Mouse (Mus musculus): Measurements from ENCODE around the gene Sel1l3. TPM values are rescaled to one million over a fixed set of nuclear protein-coding genes. Genes with fewer than 3 reads are reported as not detected.

Sel1l3 gene
- polyA plus RNA-seq, 1 experiment from 2014 or later = 3.3 TPM

GRCm38 (mm10) chr5:53146049-53146683, 67.6 kb downstream of the Sel1l3 start:
- H3K9me3 ChIP-seq = peaks cover 5% of the 10 kb centered on the region; the same call in 1 of the 2 replicates
- peaks cover 18% of the 10 kb centered on the region; the same call in 1 of the 2 replicates for H3K27me3 ChIP-seq (ENCODE audit: poor library complexity, severe bottlenecking)
- H3K27ac ChIP-seq = peak overlapping the region; percentile 44
- 51% methylated on average over 10 of the region's 10 CpGs for WGBS
- no peak overlapping the region for H3K4me3 ChIP-seq
- DNase-seq (ENCODE audit: extremely low spot score, low spot score) = no peak
- H3K4me1 ChIP-seq = peaks cover 38% of the 10 kb centered on the region
- H3K36me3 ChIP-seq (replicated peaks) = peaks cover 4% of the 10 kb centered on the region

- 89% methylated on average over 5 of the region's 5 CpGs for WGBS
- peaks cover 4% of the 10 kb centered on the region for H3K36me3 ChIP-seq (replicated peaks)
- peaks cover 5% of the 10 kb centered on the region; the same call in 1 of the 2 replicates for H3K9me3 ChIP-seq
- no peak overlapping the region for H3K4me3 ChIP-seq
- no peak overlapping the region for H3K27ac ChIP-seq
- peaks cover 43% of the 10 kb centered on the region for H3K4me1 ChIP-seq
- no peak for DNase-seq (ENCODE audit: extremely low spot score, low spot score)
- peaks cover 9% of the 10 kb centered on the region for H3K27me3 ChIP-seq (ENCODE audit: poor library complexity, severe bottlenecking)
These were observed 71.1 kb downstream of the Sel1l3 start for GRCm38 (mm10) chr5:53142587-53142986.

- H3K4me3 ChIP-seq = no peak overlapping the region
- DNase-seq (ENCODE audit: extremely low spot score, low spot score) = no peak
- H3K9me3 ChIP-seq = peaks cover 5% of the 10 kb centered on the region; the same call in 1 of the 2 replicates
- 91% methylated on average over 8 of the region's 8 CpGs for WGBS
- peaks cover 5% of the 10 kb centered on the region; the same call in 1 of the 2 replicates for H3K27me3 ChIP-seq (ENCODE audit: poor library complexity, severe bottlenecking)
- peak overlapping the region; percentile 74; the same call in 1 of the 2 replicates for H3K27ac ChIP-seq
- H3K4me1 ChIP-seq = peaks cover 29% of the 10 kb centered on the region
- peaks cover 4% of the 10 kb centered on the region for H3K36me3 ChIP-seq (replicated peaks)
These were observed 73.4 kb downstream of the Sel1l3 start for GRCm38 (mm10) chr5:53140158-53140927.

GRCm38 (mm10) chr5:53139566-53139965, 74.2 kb downstream of the Sel1l3 start:
- peak overlapping the region; percentile 74 for H3K27ac ChIP-seq
- 28% methylated on average over 11 of the region's 11 CpGs for WGBS

GRCm38 (mm10) chr5:53139140-53139539, 74.6 kb downstream of the Sel1l3 start:
- no peak for DNase-seq (ENCODE audit: extremely low spot score, low spot score)
- WGBS = 28% methylated on average over 4 of the region's 4 CpGs
- peaks cover 29% of the 10 kb centered on the region for H3K4me1 ChIP-seq
- peak overlapping the region; percentile 74 for H3K27ac ChIP-seq
- peak overlapping the region; percentile 25; the same call in 1 of the 2 replicates for H3K4me3 ChIP-seq
- H3K27me3 ChIP-seq (ENCODE audit: poor library complexity, severe bottlenecking) = peaks cover 5% of the 10 kb centered on the region; the same call in 1 of the 2 replicates
- no peaks in the 10 kb centered on the region; the same call in 1 of the 2 replicates for H3K36me3 ChIP-seq (replicated peaks)
- no peaks in the 10 kb centered on the region; the same call in 1 of the 2 replicates for H3K9me3 ChIP-seq

More at GRCm38 (mm10) chr5:53139566-53139965, 74.2 kb downstream of the Sel1l3 start:
- Histone ChIP-seq H3K27me3 (ENCODE audit: poor library complexity, severe bottlenecking) (peaks cover 5% of the 10 kb centered on the region; the same call in 1 of the 2 replicates), H3K36me3 (replicated peaks) (peaks cover under 1% of the 10 kb centered on the region; the same call in 1 of the 2 replicates), H3K4me1 (peaks cover 29% of the 10 kb centered on the region), H3K4me3 (peak overlapping the region; percentile 25; the same call in 1 of the 2 replicates), H3K9me3 (peaks cover 2% of the 10 kb centered on the region; the same call in 1 of the 2 replicates)
- peak; percentile 28 for DNase-seq (ENCODE audit: extremely low spot score, low spot score)

- Histone ChIP-seq H3K9me3 (no peaks in the 10 kb centered on the region), H3K4me1 (peaks cover 29% of the 10 kb centered on the region), H3K4me3 (no peak overlapping the region), H3K27ac (peak overlapping the region; percentile 74), H3K27me3 (ENCODE audit: poor library complexity, severe bottlenecking) (peaks cover 5% of the 10 kb centered on the region; the same call in 1 of the 2 replicates), H3K36me3 (replicated peaks) (no peaks in the 10 kb centered on the region)
- no peak for DNase-seq (ENCODE audit: extremely low spot score, low spot score)
- 88% methylated on average over 8 of the region's 8 CpGs for WGBS
These were observed 75.7 kb downstream of the Sel1l3 start for GRCm38 (mm10) chr5:53138025-53138424.

- Histone ChIP-seq H3K36me3 (replicated peaks) (no peaks in the 10 kb centered on the region), H3K4me1 (peaks cover 29% of the 10 kb centered on the region), H3K4me3 (no peak overlapping the region), H3K9me3 (no peaks in the 10 kb centered on the region), H3K27me3 (ENCODE audit: poor library complexity, severe bottlenecking) (peaks cover 5% of the 10 kb centered on the region; the same call in 1 of the 2 replicates), H3K27ac (no peak overlapping the region)
- WGBS = 85% methylated on average over 8 of the region's 8 CpGs
- no peak for DNase-seq (ENCODE audit: extremely low spot score, low spot score)
These were observed 77.7 kb downstream of the Sel1l3 start for GRCm38 (mm10) chr5:53135984-53136383.

GRCm38 (mm10) chr5:53134003-53134402, 79.7 kb downstream of the Sel1l3 start:
- WGBS = 83% methylated on average over 2 of the region's 2 CpGs
- Histone ChIP-seq H3K36me3 (replicated peaks) (no peaks in the 10 kb centered on the region), H3K4me3 (no peak overlapping the region), H3K27me3 (ENCODE audit: poor library complexity, severe bottlenecking) (peaks cover 5% of the 10 kb centered on the region; the same call in 1 of the 2 replicates), H3K27ac (no peak overlapping the region), H3K4me1 (peaks cover 12% of the 10 kb centered on the region), H3K9me3 (no peaks in the 10 kb centered on the region)
- DNase-seq (ENCODE audit: extremely low spot score, low spot score) = no peak

- peaks cover 28% of the 10 kb centered on the region for H3K4me1 ChIP-seq
- no peaks in the 10 kb centered on the region for H3K36me3 ChIP-seq (replicated peaks)
- H3K27ac ChIP-seq = no peak overlapping the region
- no peak for DNase-seq (ENCODE audit: extremely low spot score, low spot score)
- peaks cover 18% of the 10 kb centered on the region for H3K27me3 ChIP-seq (ENCODE audit: poor library complexity, severe bottlenecking)
- no peak overlapping the region for H3K4me3 ChIP-seq
- 66% methylated on average over 4 of the region's 4 CpGs for WGBS
- H3K9me3 ChIP-seq = no peaks in the 10 kb centered on the region
These were observed 89.0 kb downstream of the Sel1l3 start for GRCm38 (mm10) chr5:53124701-53125100.

- Histone ChIP-seq H3K4me1 (peaks cover 38% of the 10 kb centered on the region), H3K36me3 (replicated peaks) (no peaks in the 10 kb centered on the region), H3K27me3 (ENCODE audit: poor library complexity, severe bottlenecking) (peaks cover 18% of the 10 kb centered on the region), H3K9me3 (no peaks in the 10 kb centered on the region), H3K27ac (no peak overlapping the region), H3K4me3 (no peak overlapping the region)
- DNase-seq (ENCODE audit: extremely low spot score, low spot score) = peak; percentile 31
- WGBS = 40% methylated on average over 10 of the region's 10 CpGs
These were observed 90.0 kb downstream of the Sel1l3 start for GRCm38 (mm10) chr5:53123525-53124286.

- H3K27me3 ChIP-seq (ENCODE audit: poor library complexity, severe bottlenecking) = peaks cover 30% of the 10 kb centered on the region
- no peak for DNase-seq (ENCODE audit: extremely low spot score, low spot score)
- H3K27ac ChIP-seq = no peak overlapping the region
- 68% methylated on average over 3 of the region's 3 CpGs for WGBS
- H3K4me3 ChIP-seq = no peak overlapping the region
- H3K4me1 ChIP-seq = peaks cover 46% of the 10 kb centered on the region
- no peaks in the 10 kb centered on the region for H3K9me3 ChIP-seq
- no peaks in the 10 kb centered on the region for H3K36me3 ChIP-seq (replicated peaks)
These were observed 94.0 kb downstream of the Sel1l3 start for GRCm38 (mm10) chr5:53119689-53120088.

GRCm38 (mm10) chr5:53118212-53118611, 95.5 kb downstream of the Sel1l3 start:
- H3K36me3 ChIP-seq (replicated peaks) = peaks cover 1% of the 10 kb centered on the region
- peaks cover 35% of the 10 kb centered on the region for H3K4me1 ChIP-seq
- peak overlapping the region; percentile 53; the same call in 1 of the 2 replicates for H3K27ac ChIP-seq
- WGBS = 71% methylated on average over 8 of the region's 8 CpGs
- peaks cover 2% of the 10 kb centered on the region; the same call in 1 of the 2 replicates for H3K9me3 ChIP-seq
- peaks cover 30% of the 10 kb centered on the region for H3K27me3 ChIP-seq (ENCODE audit: poor library complexity, severe bottlenecking)
- H3K4me3 ChIP-seq = no peak overlapping the region
- no peak for DNase-seq (ENCODE audit: extremely low spot score, low spot score)

Measured in forebrain, embryonic 10.5 days (tissue).